Mouse (Mus musculus): ENCODE measurements around the gene Trim71. TPM values are rescaled to one million over a fixed set of nuclear protein-coding genes. Genes with fewer than 3 reads are reported as not detected.
"Not testable (repeated sequence)": the region's sequence is repeated elsewhere in the genome, so short reads cannot be mapped to it uniquely, and the experiment has no call there.

The Trim71 gene
- polyA plus RNA-seq, 1 experiment from 2014 or later, result 5.9 TPM

- H3K4me1 ChIP-seq, result peaks cover 94% of the 10 kb centered on the region
- H3K27ac ChIP-seq, result peak overlapping the region; percentile 68
- no peak for DNase-seq (ENCODE audit: extremely low spot score, low spot score)
- no peaks in the 10 kb centered on the region for H3K9me3 ChIP-seq
- no peaks in the 10 kb centered on the region for H3K36me3 ChIP-seq (replicated peaks)
- 38% methylated on average over 11 of the region's 11 CpGs for WGBS
- H3K4me3 ChIP-seq, result no peak overlapping the region
- no peaks in the 10 kb centered on the region for H3K27me3 ChIP-seq (ENCODE audit: poor library complexity, severe bottlenecking)
These were observed 32.9 kb downstream of the Trim71 start for GRCm38 (mm10) chr9:114531276-114531675.

- Histone ChIP-seq H3K4me1 (peaks cover 92% of the 10 kb centered on the region), H3K27ac (peak overlapping the region; percentile 89), H3K4me3 (peak overlapping the region; percentile 26; the same call in 1 of the 2 replicates), H3K36me3 (replicated peaks) (peaks cover 15% of the 10 kb centered on the region), H3K27me3 (ENCODE audit: poor library complexity, severe bottlenecking) (no peaks in the 10 kb centered on the region), H3K9me3 (no peaks in the 10 kb centered on the region)
- 46% methylated on average over 9 of the region's 9 CpGs for WGBS
- DNase-seq (ENCODE audit: extremely low spot score, low spot score), result no peak
These were observed 35.5 kb downstream of the Trim71 start for GRCm38 (mm10) chr9:114528680-114529048.

DNA sequence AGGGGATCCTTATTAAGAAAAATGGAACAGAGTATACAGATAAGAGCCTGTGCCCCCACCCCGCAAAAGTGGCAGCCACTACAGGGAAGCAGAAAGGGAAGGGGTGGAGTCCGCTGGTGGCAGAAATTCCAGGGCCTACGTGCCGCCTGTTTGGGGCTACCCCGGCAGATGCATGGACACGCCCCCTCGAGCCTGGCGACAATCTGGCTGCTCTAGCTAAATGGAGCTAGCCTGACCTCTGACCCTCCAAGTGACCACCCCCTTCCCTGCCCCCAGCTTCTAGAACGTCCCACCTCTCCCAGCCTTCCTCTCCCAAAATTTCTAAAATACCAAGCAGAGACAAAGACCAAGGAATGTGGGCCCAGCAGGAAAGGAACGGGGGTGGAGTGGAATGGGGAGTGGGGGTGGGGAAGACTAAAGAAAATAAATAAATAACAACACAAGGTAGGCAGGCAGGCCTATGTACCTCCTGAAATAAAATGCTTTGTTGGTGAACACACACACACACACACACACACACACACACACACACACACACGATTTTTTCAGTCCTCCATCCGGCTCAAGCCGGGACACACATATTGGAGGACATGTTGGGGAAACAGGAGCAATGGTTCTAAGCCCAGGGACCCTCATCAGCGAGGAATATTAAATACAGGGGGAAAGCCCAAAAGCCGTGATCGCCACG, 36.0 kb downstream of the Trim71 start:
- 3% methylated on average over 17 of the region's 17 CpGs for WGBS
- H3K9me3 ChIP-seq, result no peaks in the 10 kb centered on the region
- H3K36me3 ChIP-seq (replicated peaks), result peaks cover 21% of the 10 kb centered on the region
- H3K27me3 ChIP-seq (ENCODE audit: poor library complexity, severe bottlenecking), result no peaks in the 10 kb centered on the region
- peak overlapping the region; percentile 26 for H3K4me3 ChIP-seq
- H3K4me1 ChIP-seq, result peaks cover 92% of the 10 kb centered on the region
- DNase-seq (ENCODE audit: extremely low spot score, low spot score), result peak; percentile 87
- peak overlapping the region; percentile 89 for H3K27ac ChIP-seq

DNA sequence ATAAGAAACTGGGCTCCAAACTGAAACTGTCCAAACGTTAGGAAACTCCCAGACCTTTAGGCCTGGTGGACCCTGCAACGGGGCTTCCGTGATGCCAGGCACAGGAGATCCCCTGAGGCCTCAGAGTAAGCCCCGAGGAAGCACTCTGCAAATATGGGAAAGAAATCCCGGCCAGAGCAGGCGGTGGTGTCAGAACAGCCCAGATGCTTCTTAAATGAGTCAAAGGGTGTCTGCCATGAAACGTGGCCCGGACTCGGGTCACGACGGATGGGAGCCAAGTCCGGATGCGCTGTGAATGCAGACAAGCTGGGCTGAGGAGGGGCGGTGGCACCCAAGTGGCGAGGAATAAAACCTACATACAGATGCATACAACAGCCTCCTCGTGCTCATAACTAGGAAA, 37.1 kb downstream of the Trim71 start:
- WGBS, result under 1% methylated on average over 16 of the region's 16 CpGs

GRCm38 (mm10) chr9:114526581-114526980, 37.6 kb downstream of the Trim71 start:
- H3K27me3 ChIP-seq (ENCODE audit: poor library complexity, severe bottlenecking), result no peaks in the 10 kb centered on the region
- peaks cover 77% of the 10 kb centered on the region for H3K4me1 ChIP-seq
- peak overlapping the region; percentile 34 for H3K4me3 ChIP-seq
- peaks cover 33% of the 10 kb centered on the region for H3K36me3 ChIP-seq (replicated peaks)
- H3K9me3 ChIP-seq, result no peaks in the 10 kb centered on the region
- H3K27ac ChIP-seq, result peak overlapping the region; percentile 89
- WGBS, result 3% methylated on average over 8 of the region's 8 CpGs
- DNase-seq (ENCODE audit: extremely low spot score, low spot score), result no peak

More for the DNA sequence above, 37.1 kb downstream of the Trim71 start:
- H3K4me3 ChIP-seq, result peak overlapping the region; percentile 34
- peak; percentile 82 for DNase-seq (ENCODE audit: extremely low spot score, low spot score)
- H3K27ac ChIP-seq, result peak overlapping the region; percentile 89
- no peaks in the 10 kb centered on the region for H3K9me3 ChIP-seq
- peaks cover 82% of the 10 kb centered on the region for H3K4me1 ChIP-seq
- peaks cover 31% of the 10 kb centered on the region for H3K36me3 ChIP-seq (replicated peaks)
- no peaks in the 10 kb centered on the region for H3K27me3 ChIP-seq (ENCODE audit: poor library complexity, severe bottlenecking)

GRCm38 (mm10) chr9:114525891-114526290, 38.3 kb downstream of the Trim71 start:
- no peak for DNase-seq (ENCODE audit: extremely low spot score, low spot score)
- Histone ChIP-seq H3K9me3 (no peaks in the 10 kb centered on the region), H3K27me3 (ENCODE audit: poor library complexity, severe bottlenecking) (no peaks in the 10 kb centered on the region), H3K4me3 (peak overlapping the region; percentile 34), H3K36me3 (replicated peaks) (peaks cover 33% of the 10 kb centered on the region), H3K27ac (peak overlapping the region; percentile 89), H3K4me1 (peaks cover 70% of the 10 kb centered on the region)
- 5% methylated on average over 8 of the region's 8 CpGs for WGBS

DNA sequence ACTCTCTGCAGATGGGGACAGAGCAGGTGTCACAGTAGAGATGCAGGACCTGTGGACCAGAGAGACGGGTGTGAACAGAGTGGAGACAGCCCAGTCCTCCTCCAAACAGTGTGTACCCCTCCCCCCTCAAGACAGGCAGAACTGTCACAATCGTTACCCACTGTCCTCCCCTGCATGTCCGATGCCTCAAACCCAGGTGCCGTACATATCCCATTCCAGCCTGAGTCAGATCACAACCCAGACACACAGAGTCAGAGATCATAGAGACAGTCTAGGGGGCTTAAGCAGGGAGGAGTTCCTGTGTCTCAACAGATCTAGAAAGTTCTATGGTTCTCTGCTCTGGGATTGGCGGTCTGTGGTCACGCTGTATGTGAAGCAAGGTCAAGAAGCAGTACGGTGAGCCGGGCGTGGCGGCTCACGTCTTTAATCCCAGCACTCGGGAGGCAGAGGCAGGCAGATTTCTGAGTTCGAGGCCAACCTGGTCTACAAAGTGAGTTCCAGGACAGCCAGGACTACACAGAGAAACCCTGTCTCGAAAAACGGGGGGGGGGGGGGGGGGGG, 39.0 kb downstream of the Trim71 start:
- peaks cover 63% of the 10 kb centered on the region for H3K4me1 ChIP-seq

DNA sequence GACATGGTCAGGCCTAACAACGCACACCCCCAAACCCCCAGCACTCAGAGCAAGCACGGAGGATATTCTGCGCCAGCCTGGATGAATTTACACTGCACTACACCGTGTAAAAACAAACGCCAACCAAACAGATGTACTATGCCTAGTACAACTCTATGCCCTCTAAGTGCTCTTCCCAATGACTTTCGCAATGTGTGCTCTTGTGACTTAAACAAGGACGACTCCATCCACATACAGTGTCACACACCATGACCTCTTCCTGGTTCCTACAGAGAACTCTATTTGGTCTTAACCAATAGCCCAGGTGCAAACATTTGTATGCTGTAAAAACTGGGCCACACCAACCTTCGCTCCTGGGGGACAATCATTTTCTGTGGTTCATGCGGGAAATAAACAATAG, 41.7 kb downstream of the Trim71 start:
- Histone ChIP-seq H3K27ac (no peak overlapping the region), H3K27me3 (ENCODE audit: poor library complexity, severe bottlenecking) (no peaks in the 10 kb centered on the region), H3K9me3 (no peaks in the 10 kb centered on the region), H3K36me3 (replicated peaks) (peaks cover 47% of the 10 kb centered on the region), H3K4me1 (peaks cover 52% of the 10 kb centered on the region), H3K4me3 (no peak overlapping the region)
- WGBS, result 92% methylated on average over 9 of the region's 9 CpGs
- no peak for DNase-seq (ENCODE audit: extremely low spot score, low spot score)

More for the DNA sequence above, 39.0 kb downstream of the Trim71 start:
- no peak for DNase-seq (ENCODE audit: extremely low spot score, low spot score)
- Histone ChIP-seq H3K36me3 (replicated peaks) (peaks cover 33% of the 10 kb centered on the region), H3K9me3 (no peaks in the 10 kb centered on the region), H3K4me3 (no peak overlapping the region), H3K27ac (peak overlapping the region; percentile 89), H3K27me3 (ENCODE audit: poor library complexity, severe bottlenecking) (no peaks in the 10 kb centered on the region)
- WGBS, result 82% methylated on average over 15 of the region's 15 CpGs

GRCm38 (mm10) chr9:114522041-114522440, 42.1 kb downstream of the Trim71 start:
- H3K4me3 ChIP-seq, result no peak overlapping the region
- no peaks in the 10 kb centered on the region for H3K9me3 ChIP-seq
- DNase-seq (ENCODE audit: extremely low spot score, low spot score), result no peak
- WGBS, result 66% methylated on average over 5 of the region's 5 CpGs
- H3K4me1 ChIP-seq, result peaks cover 48% of the 10 kb centered on the region
- peaks cover 51% of the 10 kb centered on the region for H3K36me3 ChIP-seq (replicated peaks)
- no peak overlapping the region for H3K27ac ChIP-seq
- no peaks in the 10 kb centered on the region for H3K27me3 ChIP-seq (ENCODE audit: poor library complexity, severe bottlenecking)

DNA sequence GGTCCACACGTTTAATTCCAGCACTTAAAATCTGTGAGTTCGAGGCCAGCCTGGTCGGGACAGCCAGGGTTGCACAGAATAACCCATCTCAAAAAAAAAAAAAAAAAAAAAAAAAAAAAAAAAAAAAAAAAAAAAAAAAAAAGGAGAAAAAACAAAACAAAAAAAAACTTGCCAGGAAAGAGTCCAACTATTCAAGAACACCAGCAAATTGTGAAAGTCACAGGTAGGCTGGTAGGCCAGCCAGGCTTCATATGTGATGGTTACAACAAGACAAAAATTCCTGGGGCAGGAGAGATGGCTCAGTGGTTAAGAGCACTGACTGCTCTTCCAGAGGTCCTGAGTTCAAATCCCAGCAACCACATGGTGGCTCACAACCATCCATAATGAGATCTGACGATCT, 43.6 kb downstream of the Trim71 start:
- H3K4me3 ChIP-seq; H3K9me3 ChIP-seq; H3K27me3 ChIP-seq (ENCODE audit: poor library complexity, severe bottlenecking); DNase-seq (ENCODE audit: extremely low spot score, low spot score); H3K27ac ChIP-seq: not testable (repeated sequence)
- 80% methylated on average over 4 of the region's 4 CpGs for WGBS
- Histone ChIP-seq H3K4me1 (peaks cover 32% of the 10 kb centered on the region), H3K36me3 (replicated peaks) (peaks cover 66% of the 10 kb centered on the region)

DNA sequence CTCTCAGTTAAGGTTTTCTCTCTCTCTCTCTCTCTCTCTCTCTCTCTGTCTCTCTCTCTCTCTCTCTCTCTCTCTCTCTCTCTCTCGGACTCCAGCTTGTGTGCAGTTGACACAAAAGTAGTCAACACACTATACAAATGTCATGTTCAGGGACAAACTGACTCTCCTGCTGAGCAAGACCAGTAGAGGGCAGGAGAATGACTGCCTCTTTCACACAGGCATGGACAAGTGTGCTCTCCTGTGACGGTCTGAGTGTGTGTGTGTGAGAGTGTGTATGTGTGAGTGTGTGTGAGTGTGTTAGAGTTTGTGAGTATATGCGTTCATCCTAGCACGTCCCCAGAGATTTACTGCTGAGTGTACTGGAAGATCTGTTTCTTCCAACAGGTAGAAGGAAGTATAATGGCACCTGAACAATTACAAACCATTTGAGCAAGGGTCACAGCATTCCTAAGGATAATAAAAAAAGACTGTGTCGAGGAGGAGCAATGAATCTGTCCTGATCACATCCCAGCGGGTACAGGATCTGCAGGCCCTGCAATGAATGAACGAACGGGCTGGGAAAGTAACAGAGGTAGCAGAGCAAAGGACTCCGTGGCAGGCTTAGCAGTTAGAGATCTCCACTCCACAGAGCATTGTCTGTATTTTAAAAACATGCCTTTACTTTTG, 45.2 kb downstream of the Trim71 start:
- H3K36me3 ChIP-seq (replicated peaks), result peaks cover 70% of the 10 kb centered on the region
- H3K27ac ChIP-seq, result no peak overlapping the region
- no peaks in the 10 kb centered on the region for H3K27me3 ChIP-seq (ENCODE audit: poor library complexity, severe bottlenecking)
- H3K4me3 ChIP-seq, result no peak overlapping the region
- WGBS, result 83% methylated on average over 9 of the region's 9 CpGs
- peaks cover 18% of the 10 kb centered on the region for H3K4me1 ChIP-seq
- DNase-seq (ENCODE audit: extremely low spot score, low spot score), result no peak
- peaks cover 21% of the 10 kb centered on the region for H3K9me3 ChIP-seq

DNA sequence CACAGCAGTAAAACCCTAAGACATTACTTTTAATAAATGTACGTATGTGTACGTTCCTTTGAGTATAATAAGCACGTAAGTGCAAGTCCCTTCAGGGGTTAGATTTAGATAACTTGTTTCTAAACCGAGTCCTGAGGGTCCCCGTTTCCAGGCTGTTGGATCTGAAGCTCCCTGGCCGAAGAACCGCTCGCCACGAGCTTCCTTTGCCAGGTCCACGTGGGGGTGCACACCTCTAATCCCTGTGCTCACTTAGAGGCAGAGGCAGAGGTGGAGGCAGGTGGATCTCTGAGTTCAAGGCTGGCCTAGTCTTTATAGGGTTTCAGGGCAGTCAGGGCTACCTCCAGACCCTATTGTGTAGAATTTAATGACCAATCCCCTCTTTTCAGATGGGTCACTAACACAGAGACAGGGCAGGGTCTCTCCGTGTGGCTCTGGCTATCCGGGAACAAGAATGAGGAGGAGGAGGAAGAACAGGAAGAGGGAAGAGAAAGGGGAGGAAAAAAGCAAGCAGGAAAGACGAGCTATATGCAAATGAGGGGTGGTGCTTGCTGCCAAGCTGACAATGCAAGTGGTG, 46.2 kb downstream of the Trim71 start:
- Histone ChIP-seq H3K9me3 (peaks cover 30% of the 10 kb centered on the region), H3K36me3 (replicated peaks) (peaks cover 70% of the 10 kb centered on the region), H3K27me3 (ENCODE audit: poor library complexity, severe bottlenecking) (no peaks in the 10 kb centered on the region), H3K4me1 (peaks cover 13% of the 10 kb centered on the region; the same call in 1 of the 2 replicates), H3K27ac (no peak overlapping the region), H3K4me3 (no peak overlapping the region)
- 83% methylated on average over 13 of the region's 13 CpGs for WGBS
- DNase-seq (ENCODE audit: extremely low spot score, low spot score), result no peak

- Histone ChIP-seq H3K4me1 (peaks cover 13% of the 10 kb centered on the region; the same call in 1 of the 2 replicates), H3K27ac (no peak within 1 kb of the TSS), H3K36me3 (replicated peaks) (peaks cover 85% of the 10 kb centered on the region), H3K27me3 (ENCODE audit: poor library complexity, severe bottlenecking) (no peaks in the 10 kb centered on the region), H3K9me3 (peaks cover 56% of the 10 kb centered on the region), H3K4me3 (no peak within 1 kb of the TSS)
- WGBS, result 94% methylated on average over 11 of the region's 11 CpGs
- DNase-seq (ENCODE audit: extremely low spot score, low spot score), result no peak
These were observed 48.8 kb downstream of the Trim71 start, which contains the start of gene C130032M10Rik for GRCm38 (mm10) chr9:114515364-114515763. Gene C130032M10Rik, plus strand, starts transcription at chr9:114515697.
